Mouse (Mus musculus): ENCODE results near the gene Ccdc136. TPM values are rescaled to one million over a fixed set of nuclear protein-coding genes. Genes with fewer than 3 reads are reported as not detected.

Ccdc136 gene
- total and polyA plus RNA-seq, 2 experiments from 2014 or later, result 62.0 to 79.4 TPM

GRCm38 (mm10) chr6:29352816-29353215, 43.3 kb upstream of the Ccdc136 start:
- Histone ChIP-seq H3K4me1 (ENCODE audit: insufficient read depth, low read length) (peaks cover 6% of the 10 kb centered on the region; the same call in 1 of the 2 replicates), H3K9ac (replicated peaks; ENCODE audit: low read length) (no peak overlapping the region), H3K4me2 (ENCODE audit: low read depth, low read length) (no peak overlapping the region), H3K27me3 (ENCODE audit: insufficient read depth, low read length) (no peaks in the 10 kb centered on the region), H3K9me3 (ENCODE audit: low read length) (no peaks in the 10 kb centered on the region), H3K4me3 (ENCODE audit: low read length) (no peak overlapping the region), H3K27ac (no peak overlapping the region), H3K36me3 (ENCODE audit: insufficient read depth, low read length) (peaks cover 6% of the 10 kb centered on the region; the same call in 1 of the 2 replicates)
- no peak for TF ChIP-seq CTCF (IDR thresholded peaks at IDR 0.05; ENCODE audit: low read depth)
- ATAC-seq (no peak), DNase-seq (ENCODE audit: low spot score) (no peak)
- WGBS, result 53% methylated on average over 5 of the region's 5 CpGs

DNA sequence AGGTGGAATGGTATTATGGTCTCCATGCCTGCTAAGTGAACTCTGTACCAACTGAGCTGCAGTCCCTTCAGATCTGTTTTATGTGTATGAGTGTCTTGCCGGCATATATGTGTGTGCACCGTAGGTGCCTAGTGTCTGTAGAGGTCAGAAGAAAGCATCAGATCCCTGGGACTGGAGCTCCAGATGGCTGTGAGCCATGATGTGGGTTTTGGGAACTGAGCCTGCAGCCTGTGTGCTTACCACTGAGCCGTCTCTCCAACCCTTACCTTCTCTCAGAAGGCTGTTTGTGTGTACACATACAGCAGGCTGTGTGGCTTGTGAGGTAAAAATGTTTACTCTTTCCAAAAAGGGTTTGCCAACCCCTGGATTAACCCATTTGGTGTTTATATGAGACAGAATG, 36.7 kb upstream of the Ccdc136 start:
- DNase-seq (ENCODE audit: low spot score), result no peak
- no peak for ATAC-seq
- peaks cover 13% of the 10 kb centered on the region; the same call in 1 of the 2 replicates for H3K36me3 ChIP-seq (ENCODE audit: insufficient read depth, low read length)
- H3K4me2 ChIP-seq (ENCODE audit: low read depth, low read length), result no peak overlapping the region
- H3K27ac ChIP-seq, result no peak overlapping the region
- H3K9me3 ChIP-seq (ENCODE audit: low read length), result no peaks in the 10 kb centered on the region
- no peak overlapping the region for H3K9ac ChIP-seq (replicated peaks; ENCODE audit: low read length)
- WGBS, result 92% methylated on average over 3 of the region's 3 CpGs
- no peaks in the 10 kb centered on the region for H3K27me3 ChIP-seq (ENCODE audit: insufficient read depth, low read length)
- H3K4me1 ChIP-seq (ENCODE audit: insufficient read depth, low read length), result 0 out of 2 replicates have a peak, but pooled peaks cover 3% of the 10 kb centered on the region
- no peak for TF ChIP-seq CTCF (IDR thresholded peaks at IDR 0.05; ENCODE audit: low read depth)
- H3K4me3 ChIP-seq (ENCODE audit: low read length), result no peak overlapping the region

GRCm38 (mm10) chr6:29360211-29360610, 35.9 kb upstream of the Ccdc136 start:
- TF ChIP-seq CTCF (IDR thresholded peaks at IDR 0.05; ENCODE audit: low read depth), result no peak
- Histone ChIP-seq H3K4me2 (ENCODE audit: low read depth, low read length) (no peak overlapping the region), H3K36me3 (ENCODE audit: insufficient read depth, low read length) (peaks cover 13% of the 10 kb centered on the region; the same call in 1 of the 2 replicates), H3K27me3 (ENCODE audit: insufficient read depth, low read length) (no peaks in the 10 kb centered on the region), H3K9ac (replicated peaks; ENCODE audit: low read length) (no peak overlapping the region), H3K9me3 (ENCODE audit: low read length) (no peaks in the 10 kb centered on the region), H3K4me1 (ENCODE audit: insufficient read depth, low read length) (0 out of 2 replicates have a peak, but pooled peaks cover 3% of the 10 kb centered on the region), H3K4me3 (ENCODE audit: low read length) (no peak overlapping the region), H3K27ac (no peak overlapping the region)
- 85% methylated on average over 6 of the region's 6 CpGs for WGBS
- no peak for DNase-seq (ENCODE audit: low spot score)
- ATAC-seq, result no peak

DNA sequence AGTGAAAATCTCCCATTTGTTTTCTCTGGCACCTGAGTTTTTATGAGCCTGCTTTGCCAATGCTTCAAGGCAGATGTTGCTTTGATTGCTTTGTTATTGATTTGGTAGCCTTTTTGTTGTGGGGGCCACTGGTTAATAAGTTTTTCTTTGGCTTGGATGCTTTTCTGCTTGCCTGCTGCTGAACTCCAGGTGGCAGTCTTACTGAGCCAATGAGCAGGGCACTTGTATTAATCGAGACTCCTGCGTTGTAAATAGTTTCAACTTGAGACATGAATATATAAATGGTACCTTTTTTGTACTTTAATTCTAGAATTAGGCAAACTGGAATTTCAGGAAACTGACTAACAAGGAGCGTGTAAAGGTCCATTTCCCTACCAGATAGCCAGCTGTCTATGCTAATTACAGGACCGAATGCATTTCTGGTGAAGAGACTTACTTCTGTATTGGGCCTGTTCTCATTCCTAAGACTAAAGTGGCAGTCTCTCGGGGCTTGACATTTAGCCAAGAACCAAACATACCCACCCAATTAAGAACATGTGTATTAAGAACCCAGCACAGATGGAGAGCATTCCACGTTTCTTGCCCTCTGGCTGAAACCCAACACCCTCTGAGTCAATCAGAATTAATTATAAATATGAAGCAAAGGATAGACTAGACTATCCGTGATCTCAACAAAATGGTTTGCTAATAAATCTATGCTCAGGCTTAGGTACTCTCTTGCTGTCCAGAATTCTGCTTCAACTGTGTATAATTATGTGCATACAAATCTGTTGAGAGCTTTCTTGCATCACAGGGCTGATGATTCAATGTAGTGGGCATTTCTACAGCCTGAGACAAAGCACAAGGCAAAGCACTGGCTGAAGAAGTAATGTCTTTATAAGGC, 33.6 kb upstream of the Ccdc136 start:
- TF ChIP-seq CTCF (IDR thresholded peaks at IDR 0.05; ENCODE audit: low read depth), result peak; percentile 63
- 0 out of 2 replicates have a peak, but pooled peaks have one; percentile 45 for ATAC-seq
- H3K4me3 ChIP-seq (ENCODE audit: low read length), result no peak overlapping the region
- H3K36me3 ChIP-seq (ENCODE audit: insufficient read depth, low read length), result peaks cover 21% of the 10 kb centered on the region
- H3K4me2 ChIP-seq (ENCODE audit: low read depth, low read length), result no peak overlapping the region
- no peaks in the 10 kb centered on the region for H3K9me3 ChIP-seq (ENCODE audit: low read length)
- H3K27me3 ChIP-seq (ENCODE audit: insufficient read depth, low read length), result no peaks in the 10 kb centered on the region
- H3K27ac ChIP-seq, result no peak overlapping the region
- no peak overlapping the region for H3K9ac ChIP-seq (replicated peaks; ENCODE audit: low read length)
- WGBS, result 34% methylated on average over 7 of the region's 7 CpGs
- 0 out of 2 replicates have a peak, but pooled peaks cover 3% of the 10 kb centered on the region for H3K4me1 ChIP-seq (ENCODE audit: insufficient read depth, low read length)
- peak; percentile 46 for DNase-seq (ENCODE audit: low spot score)

DNA sequence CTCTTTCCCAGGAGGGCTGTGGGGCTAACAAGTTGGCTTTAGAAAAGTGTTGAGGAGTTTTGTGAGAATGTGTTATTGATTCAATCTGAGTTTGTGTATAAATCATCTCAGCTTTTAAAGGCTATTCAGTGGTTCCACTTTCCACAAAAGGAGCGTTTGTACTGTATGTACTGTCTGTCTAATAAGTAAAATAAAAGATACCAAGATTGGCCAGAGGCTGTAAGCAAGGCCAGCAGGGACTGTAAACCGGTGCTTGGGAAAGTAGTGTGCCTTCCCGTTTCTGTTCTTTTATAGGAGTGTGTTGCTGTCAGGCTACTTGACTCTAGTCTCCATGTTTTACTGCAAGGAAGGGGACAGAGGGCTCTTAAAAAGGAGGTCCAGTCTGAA, 33.0 kb upstream of the Ccdc136 start:
- Histone ChIP-seq H3K9me3 (ENCODE audit: low read length) (no peaks in the 10 kb centered on the region), H3K4me3 (ENCODE audit: low read length) (no peak overlapping the region), H3K36me3 (ENCODE audit: insufficient read depth, low read length) (peaks cover 20% of the 10 kb centered on the region), H3K9ac (replicated peaks; ENCODE audit: low read length) (no peak overlapping the region), H3K27ac (no peak overlapping the region), H3K4me2 (ENCODE audit: low read depth, low read length) (no peak overlapping the region), H3K4me1 (ENCODE audit: insufficient read depth, low read length) (0 out of 2 replicates have a peak, but pooled peaks cover 3% of the 10 kb centered on the region), H3K27me3 (ENCODE audit: insufficient read depth, low read length) (no peaks in the 10 kb centered on the region)
- ATAC-seq, result no peak
- 67% methylated on average over 3 of the region's 3 CpGs for WGBS
- no peak for TF ChIP-seq CTCF (IDR thresholded peaks at IDR 0.05; ENCODE audit: low read depth)
- DNase-seq (ENCODE audit: low spot score), result no peak

GRCm38 (mm10) chr6:29365277-29365676, 30.8 kb upstream of the Ccdc136 start:
- no peak overlapping the region for H3K4me2 ChIP-seq (ENCODE audit: low read depth, low read length)
- no peak for TF ChIP-seq CTCF (IDR thresholded peaks at IDR 0.05; ENCODE audit: low read depth)
- no peak overlapping the region for H3K27ac ChIP-seq
- no peak overlapping the region for H3K9ac ChIP-seq (replicated peaks; ENCODE audit: low read length)
- no peaks in the 10 kb centered on the region for H3K27me3 ChIP-seq (ENCODE audit: insufficient read depth, low read length)
- no peak for ATAC-seq
- H3K4me1 ChIP-seq (ENCODE audit: insufficient read depth, low read length), result 0 out of 2 replicates have a peak, but pooled peaks cover 3% of the 10 kb centered on the region
- DNase-seq (ENCODE audit: low spot score), result no peak
- WGBS, result 92% methylated on average over 1 of the region's 1 CpGs
- no peaks in the 10 kb centered on the region for H3K9me3 ChIP-seq (ENCODE audit: low read length)
- H3K4me3 ChIP-seq (ENCODE audit: low read length), result no peak overlapping the region
- H3K36me3 ChIP-seq (ENCODE audit: insufficient read depth, low read length), result peaks cover 20% of the 10 kb centered on the region

GRCm38 (mm10) chr6:29377386-29377785, 18.7 kb upstream of the Ccdc136 start:
- DNase-seq (ENCODE audit: low spot score), result no peak
- Histone ChIP-seq H3K9ac (replicated peaks; ENCODE audit: low read length) (no peak overlapping the region), H3K27me3 (ENCODE audit: insufficient read depth, low read length) (no peaks in the 10 kb centered on the region), H3K27ac (no peak overlapping the region), H3K9me3 (ENCODE audit: low read length) (no peaks in the 10 kb centered on the region), H3K36me3 (ENCODE audit: insufficient read depth, low read length) (peaks cover 37% of the 10 kb centered on the region; the same call in 1 of the 2 replicates), H3K4me1 (ENCODE audit: insufficient read depth, low read length) (no peaks in the 10 kb centered on the region), H3K4me2 (ENCODE audit: low read depth, low read length) (no peak overlapping the region), H3K4me3 (ENCODE audit: low read length) (no peak overlapping the region)
- no peak for ATAC-seq
- 75% methylated on average over 4 of the region's 4 CpGs for WGBS
- no peak for TF ChIP-seq CTCF (IDR thresholded peaks at IDR 0.05; ENCODE audit: low read depth)
